Mouse (Mus musculus) WW6 (cell line): ENCODE results near the gene Hs2st1.

ENCODE experiments used
- DNase-seq: peaks from one replicate; pipeline ENCODE4 v3.0.0-alpha.2; 2013; ENCODE audit warnings: low read depth, low spot score

The Hs2st1 gene

DNA sequence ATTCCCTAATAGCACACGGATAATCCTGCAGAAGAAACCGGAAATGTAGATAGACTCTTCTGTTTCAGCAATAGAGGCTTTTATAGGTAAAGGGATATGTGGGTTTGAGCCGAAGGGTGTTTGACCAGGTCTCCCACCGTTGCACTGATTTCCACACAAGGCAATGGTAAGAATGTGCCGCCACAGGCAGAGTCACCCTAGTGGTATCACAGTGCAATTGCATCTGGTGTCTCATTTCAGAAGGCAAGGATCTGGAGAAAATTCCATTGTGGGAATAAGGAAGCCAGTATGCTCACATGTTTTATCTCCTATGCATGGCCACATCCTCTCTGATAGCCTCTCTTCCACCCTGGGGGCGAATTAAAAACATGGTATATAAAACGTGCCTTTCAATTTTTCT lies 171.8 kb downstream of the Hs2st1 start:
- no peak for DNase-seq

DNA sequence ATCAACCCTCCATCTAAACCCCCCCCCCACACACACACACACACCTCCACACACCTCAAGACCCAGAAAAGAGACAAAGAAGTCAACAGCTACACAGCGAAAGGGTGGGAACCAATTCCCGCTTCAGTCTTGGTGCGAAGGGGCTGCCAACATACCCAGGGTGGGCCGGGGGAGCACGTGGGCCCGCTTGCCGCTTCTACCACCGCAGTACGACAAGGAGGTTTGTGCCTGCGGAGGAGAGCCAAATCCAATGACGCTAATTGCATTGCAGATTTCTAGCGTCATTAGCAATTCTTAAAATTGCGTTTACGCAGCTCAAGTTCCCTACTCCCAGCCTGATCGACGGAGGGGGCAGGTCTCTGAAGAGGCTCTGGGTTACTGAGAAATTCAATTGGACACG lies 173.5 kb downstream of the Hs2st1 start:
- DNase-seq = no peak

DNA sequence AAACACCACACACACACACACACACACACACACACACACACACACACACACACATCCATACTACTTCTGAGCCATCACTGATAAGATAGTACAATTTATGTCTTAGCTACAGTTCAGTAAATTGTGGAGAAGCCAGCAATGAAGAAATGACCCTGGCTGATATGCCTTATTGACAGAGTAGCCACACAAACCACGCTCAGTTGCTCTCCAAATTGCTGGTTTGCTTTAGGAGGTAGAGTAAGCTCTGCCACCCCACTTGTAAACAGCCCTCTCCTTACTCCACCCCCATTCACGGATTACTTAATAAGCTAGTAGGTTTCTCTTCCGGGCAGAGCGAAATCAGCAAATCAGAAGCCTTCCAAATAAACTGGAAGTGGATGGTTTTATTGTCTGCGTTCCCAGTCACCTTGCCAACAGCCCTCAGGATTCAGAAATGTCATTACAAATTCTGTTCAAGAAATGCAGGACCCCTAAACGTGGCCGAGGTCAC lies 175.5 kb downstream of the Hs2st1 start:
- no peak for DNase-seq

DNA sequence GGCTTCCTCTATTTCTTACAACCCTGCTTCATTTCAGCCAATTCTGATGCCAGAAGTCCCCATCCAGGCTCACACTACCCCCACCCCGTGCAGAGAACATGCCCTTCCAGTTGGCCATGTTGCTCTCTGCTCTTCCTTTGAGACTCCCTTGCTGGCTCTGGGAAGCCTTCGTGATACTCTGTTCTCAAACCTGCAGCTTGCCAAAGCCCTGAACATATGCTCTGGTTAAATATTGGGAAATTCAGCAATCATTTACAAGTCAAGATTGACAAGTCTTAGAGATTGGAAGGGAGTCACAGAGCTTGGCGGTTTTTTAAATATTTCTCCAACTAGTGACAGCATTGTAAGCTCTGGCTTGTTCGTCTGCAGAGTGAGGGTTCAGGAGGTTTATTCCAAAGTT lies 183.5 kb downstream of the Hs2st1 start:
- no peak for DNase-seq

DNA sequence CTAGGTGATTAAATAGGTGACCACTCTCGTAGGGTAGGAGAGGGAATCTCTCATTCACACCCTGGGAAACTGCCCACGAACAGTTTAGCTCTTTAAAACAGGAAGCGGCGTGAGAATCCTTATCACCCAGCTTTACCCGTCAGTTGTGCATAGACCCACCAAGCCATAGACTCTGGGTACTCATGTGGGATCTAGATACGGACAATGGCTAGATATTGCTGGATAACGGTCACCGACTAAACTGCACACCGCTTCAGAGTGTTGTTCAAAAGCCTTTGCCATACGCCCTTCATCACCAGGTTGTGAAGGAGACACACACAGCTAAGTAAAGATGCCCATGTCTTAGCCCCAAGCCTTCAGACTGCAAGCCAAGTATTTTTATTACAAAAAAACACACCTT lies 185.3 kb downstream of the Hs2st1 start:
- DNase-seq = no peak

DNA sequence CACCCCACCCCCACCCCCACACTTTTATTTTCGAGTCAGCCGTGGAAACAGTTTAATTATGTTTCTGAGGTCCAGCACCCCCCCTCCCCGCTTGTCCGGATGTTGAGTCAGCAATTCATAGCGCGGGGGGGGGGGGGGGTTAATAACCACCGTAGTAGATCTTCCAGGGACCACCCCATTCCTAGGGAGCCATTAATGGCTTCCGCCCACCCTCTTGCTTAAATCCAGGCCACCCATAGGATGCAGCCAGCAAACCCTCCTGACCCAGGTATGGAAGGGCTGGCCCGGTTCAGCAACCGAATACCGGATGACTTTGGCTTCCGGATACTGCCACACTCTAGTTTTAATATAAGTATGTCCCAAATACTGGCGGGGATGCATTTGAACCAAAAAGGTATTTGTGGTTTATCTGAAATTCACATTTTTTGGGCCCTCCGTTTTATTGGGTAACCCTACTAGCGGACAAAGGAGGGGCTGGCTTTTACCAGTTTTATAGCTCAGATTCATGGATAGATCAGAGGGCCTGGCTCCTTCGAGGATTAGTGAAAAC lies 188.5 kb downstream of the Hs2st1 start:
- no peak for DNase-seq

DNA sequence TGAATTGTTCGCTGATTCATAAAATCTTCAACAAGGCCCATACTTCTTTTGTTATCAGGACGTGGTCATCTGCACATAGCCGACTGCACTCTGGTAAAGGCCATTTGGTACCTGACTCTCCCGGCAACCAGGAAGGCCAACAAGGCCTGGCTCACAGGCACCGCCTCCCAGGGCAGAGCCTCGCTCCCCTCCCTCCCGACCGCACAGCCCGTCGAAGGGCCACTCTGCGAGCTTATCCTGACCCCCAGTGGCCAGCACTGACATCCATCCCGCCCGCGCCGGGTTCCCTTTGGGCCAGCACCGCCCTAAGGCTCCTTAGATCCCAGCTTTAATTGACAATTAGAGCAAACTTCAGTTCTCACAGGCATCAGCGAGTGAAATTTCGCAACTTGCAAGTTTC lies 189.1 kb downstream of the Hs2st1 start:
- no peak for DNase-seq

DNA sequence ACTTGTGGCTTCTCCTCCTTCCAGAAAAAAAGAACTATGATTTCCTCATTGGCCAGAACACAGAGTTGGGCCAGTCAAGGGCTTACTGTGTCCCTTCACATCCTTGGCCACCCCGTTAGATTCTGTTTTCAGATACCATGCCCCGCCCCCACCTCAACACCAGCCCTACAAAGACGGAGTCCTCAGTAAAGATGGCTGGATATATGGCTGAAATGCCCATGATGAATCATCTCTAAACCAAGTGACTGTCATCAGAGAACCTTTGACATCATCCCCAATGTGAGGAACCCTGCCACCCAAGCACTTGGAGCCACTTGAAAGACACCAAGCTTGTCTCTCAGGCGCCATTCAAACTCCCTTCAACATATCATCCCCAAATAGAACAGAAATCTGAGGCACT lies 190.2 kb downstream of the Hs2st1 start:
- no peak for DNase-seq
